Mouse (Mus musculus): ENCODE results near the gene Tarbp2.

Gene Tarbp2

DNA sequence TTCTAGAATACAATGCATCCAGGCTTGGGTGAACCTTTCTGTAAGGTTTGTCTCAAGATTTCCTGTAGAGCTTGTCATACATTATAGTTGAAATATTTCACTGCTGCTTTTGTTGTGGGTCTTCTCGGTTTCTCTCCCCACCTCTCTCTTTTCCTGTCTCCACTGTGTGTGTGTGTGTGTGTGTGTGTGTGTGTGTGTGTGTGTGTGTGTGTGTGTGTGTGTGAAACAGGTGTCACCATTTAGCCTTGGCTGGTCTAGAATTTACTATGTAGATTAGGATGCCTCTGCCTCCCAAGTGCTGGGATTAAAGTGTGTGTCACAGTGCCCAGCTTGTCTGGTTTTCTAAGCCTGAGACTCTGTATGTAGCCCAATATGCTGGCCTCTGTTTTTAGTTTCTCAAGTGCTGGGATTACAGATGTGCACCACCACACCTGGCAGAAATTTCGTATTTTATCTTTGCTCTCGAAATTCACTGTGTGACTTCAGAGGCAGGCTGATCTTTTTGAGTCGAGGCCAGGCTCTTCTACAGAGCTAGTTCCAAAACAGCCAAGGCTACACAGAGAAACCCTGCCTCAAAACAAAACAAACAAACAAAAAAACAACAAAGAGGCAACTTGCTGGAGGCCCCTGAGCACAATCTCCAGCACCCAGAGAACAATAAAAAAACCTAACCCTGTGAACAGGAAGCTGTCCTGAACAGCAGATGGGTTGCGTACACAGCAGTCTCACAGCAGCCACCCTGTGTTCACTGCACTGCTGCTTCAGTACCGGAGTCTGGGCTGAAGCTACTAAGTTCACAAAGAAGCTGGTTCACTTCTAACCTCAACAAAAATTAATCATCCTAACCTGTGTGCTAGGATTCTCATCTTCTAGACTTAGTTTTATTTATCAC is 8.4 kb downstream of the Tarbp2 start:
- DNase-seq (ENCODE audit: low read depth, low spot score) = no peak

- DNase-seq (ENCODE audit: low read depth, low spot score) = no peak
Observed at GRCm38 (mm10) chr15:102527936-102528335, 9.9 kb downstream of the Tarbp2 start.

DNA sequence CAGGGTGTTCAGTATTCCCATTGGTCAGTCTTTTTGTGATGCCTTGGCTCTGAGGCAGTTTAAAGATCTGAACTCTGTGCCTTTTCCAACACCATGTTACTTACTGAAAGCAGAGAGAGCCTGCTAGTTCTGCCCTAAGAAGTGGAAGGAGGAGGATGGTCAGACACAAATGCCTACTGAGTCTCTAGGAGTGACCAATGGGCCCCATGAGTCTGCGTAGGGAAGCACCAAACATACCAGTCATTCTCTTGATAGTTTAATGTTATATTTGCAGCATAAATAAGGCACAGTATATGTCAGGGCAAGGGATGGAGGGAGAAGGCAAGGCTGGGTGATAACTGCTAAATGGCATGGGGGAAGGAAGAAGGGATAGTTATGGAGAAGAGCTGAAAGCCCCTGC is 10.4 kb downstream of the Tarbp2 start:
- no peak for DNase-seq (ENCODE audit: low read depth, low spot score)

DNA sequence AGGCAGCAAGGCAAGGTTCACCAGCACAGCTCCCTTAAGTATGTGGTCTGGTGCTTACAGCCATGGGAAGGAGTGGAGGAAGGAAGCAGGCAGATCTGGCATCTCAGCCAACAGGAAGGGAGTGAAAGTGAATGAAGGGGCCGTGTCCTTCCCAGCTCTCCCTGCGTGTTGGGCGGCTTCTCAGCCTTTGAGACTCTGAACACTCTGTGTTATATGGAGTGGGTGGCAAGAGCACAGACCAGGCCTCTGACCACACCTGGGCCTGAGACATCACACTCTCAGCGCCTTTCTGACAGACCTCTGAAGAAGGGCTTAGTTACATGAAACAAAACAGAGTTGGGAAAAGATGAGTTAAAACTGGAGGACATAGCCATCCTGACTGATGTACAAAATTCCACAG is 12.6 kb downstream of the Tarbp2 start:
- no peak for DNase-seq (ENCODE audit: low read depth, low spot score)

- DNase-seq (ENCODE audit: low read depth, low spot score) = no peak
Observed at GRCm38 (mm10) chr15:102531586-102531985, 13.6 kb downstream of the Tarbp2 start.

DNA sequence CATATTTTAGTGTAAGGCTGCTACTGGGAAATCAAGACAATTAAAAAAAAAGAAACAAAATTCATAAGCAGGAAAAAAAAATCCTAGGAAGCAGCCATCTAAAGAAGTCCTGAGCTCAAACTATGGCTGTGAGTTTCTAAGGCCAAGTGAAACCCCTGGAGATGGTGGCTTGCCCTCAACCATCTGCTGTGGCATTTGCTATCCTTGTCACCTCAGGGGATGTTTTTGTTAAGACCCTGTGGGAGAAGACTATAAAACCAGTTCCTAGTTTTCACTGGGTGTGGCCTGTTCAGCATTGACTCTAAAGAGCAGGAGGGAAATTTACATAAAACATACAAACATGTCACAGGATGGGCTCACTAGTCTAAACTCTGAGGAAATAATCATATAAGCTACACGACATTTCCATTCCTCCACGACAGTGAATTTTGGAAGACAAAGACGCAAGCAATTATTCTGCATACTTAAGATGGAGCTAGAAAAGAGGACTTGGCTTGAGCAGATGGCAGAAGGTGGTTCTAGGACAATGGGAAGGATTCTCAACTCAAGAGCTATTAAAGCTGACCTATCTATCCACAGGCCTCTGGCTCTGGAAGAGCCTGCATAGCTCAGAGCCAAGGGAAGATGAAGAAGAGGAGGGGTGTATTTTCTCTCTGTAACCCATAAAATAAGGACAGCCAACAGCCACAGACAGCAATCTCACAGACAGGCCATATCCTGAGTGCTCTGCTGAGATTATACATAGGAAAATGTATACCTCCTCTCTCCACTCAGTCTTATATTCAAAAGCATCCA is 14.3 kb downstream of the Tarbp2 start:
- no peak for DNase-seq (ENCODE audit: low read depth, low spot score)

- DNase-seq (ENCODE audit: low read depth, low spot score) = no peak
Observed at GRCm38 (mm10) chr15:102533926-102534325, 15.9 kb downstream of the Tarbp2 start.

GRCm38 (mm10) chr15:102544801-102545200 is 26.8 kb downstream of the Tarbp2 start:
- no peak for DNase-seq (ENCODE audit: low read depth, low spot score)

DNA sequence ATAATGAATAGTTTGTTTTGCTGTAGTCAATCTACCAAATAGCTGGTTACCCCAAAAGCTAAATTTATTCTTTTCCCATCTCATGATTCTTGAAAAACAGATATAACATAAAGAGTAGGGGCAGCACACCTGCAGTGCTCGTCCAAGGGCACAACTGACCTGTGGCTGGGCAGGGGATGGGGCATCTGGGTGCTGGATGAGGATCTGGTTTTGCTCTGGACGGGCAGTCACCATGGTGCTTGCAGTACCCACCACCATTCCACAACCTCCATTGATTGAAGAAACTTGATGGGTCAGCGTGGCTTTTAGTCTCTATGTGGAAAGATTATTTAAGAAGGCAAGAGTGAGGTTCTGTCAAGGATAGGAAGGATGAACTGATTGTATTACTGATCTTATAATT is 28.3 kb downstream of the Tarbp2 start:
- no peak for DNase-seq (ENCODE audit: low read depth, low spot score)

- DNase-seq (ENCODE audit: low read depth, low spot score) = no peak
Observed at GRCm38 (mm10) chr15:102546677-102547427, 28.9 kb downstream of the Tarbp2 start.

- no peak for DNase-seq (ENCODE audit: low read depth, low spot score)
Observed at GRCm38 (mm10) chr15:102547478-102547877, 29.5 kb downstream of the Tarbp2 start.

GRCm38 (mm10) chr15:102552599-102552998 is 34.6 kb downstream of the Tarbp2 start:
- DNase-seq (ENCODE audit: low read depth, low spot score) = no peak

- DNase-seq (ENCODE audit: low read depth, low spot score) = no peak
Observed at GRCm38 (mm10) chr15:102555581-102555980, 37.6 kb downstream of the Tarbp2 start.

DNA sequence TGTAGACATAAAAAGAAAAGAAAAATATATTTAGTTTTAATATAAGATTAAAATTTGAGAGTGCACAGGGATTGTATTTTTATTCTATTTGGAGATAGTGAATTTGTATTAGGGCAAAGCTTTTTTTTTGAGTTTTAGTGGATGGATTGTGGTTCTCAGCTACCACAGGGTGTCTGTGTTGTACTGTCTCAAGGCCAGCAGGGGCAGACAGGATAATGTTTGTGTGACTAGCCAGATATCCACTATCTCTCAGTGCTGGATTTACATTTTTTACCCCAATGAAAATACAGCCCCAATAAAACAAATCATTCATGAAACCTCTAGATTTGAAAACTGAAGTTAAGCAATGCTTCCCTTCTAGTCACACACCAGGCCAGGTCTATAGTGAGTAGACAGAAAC is 39.6 kb downstream of the Tarbp2 start:
- DNase-seq (ENCODE audit: low read depth, low spot score) = no peak

DNA sequence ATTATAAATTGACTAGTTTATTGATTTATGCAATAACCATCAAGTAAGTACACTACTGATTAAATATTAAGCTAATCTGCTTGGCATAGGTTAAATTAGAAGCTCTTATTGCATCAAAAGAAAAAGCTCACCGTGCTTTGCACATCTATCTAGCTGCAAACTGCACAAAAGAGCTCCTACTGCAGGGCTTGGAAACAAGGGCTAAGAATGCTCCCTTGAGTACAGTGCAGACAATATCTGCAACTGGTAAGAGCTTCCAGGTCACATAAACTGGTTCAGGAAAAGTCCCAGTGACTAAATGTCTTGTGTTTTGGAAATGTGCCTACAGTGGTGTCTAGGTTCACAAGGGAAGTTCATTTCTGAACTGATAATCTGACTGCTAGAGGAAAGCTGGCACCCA is 44.5 kb downstream of the Tarbp2 start:
- no peak for DNase-seq (ENCODE audit: low read depth, low spot score)

- DNase-seq (ENCODE audit: low read depth, low spot score) = no peak
Observed at GRCm38 (mm10) chr15:102563061-102563460, 45.1 kb downstream of the Tarbp2 start.

GRCm38 (mm10) chr15:102563681-102564080 is 45.7 kb downstream of the Tarbp2 start:
- DNase-seq (ENCODE audit: low read depth, low spot score) = no peak

- DNase-seq (ENCODE audit: low read depth, low spot score) = no peak
Observed at GRCm38 (mm10) chr15:102567849-102568248, 49.9 kb downstream of the Tarbp2 start.

DNA sequence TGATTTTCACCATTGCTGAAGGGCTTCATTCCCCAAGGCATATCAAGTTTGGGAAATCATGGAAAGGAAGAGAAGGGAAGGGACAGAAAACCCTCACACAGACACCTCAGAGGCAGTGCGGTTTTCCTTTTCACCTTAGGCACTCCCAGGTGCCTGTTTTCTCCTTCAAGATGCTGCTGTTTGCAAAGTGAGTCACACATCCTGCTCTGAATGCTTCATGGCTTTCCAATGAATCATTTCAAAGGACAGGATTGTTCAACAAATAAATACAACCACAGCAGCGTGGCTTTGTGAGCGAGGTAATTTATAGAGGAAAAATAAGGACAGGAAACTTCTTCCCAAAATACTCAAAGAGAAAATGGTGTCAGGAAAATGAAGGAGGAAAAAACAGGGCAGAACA is 54.1 kb downstream of the Tarbp2 start:
- DNase-seq (ENCODE audit: low read depth, low spot score) = no peak

Data from mesoderm, embryonic 11.5 days (tissue).